Mouse (Mus musculus) megakaryocyte, embryonic 14.5 days (primary cell): ENCODE measurements around the gene Gata3.

ENCODE experiments used
- FLI1 ChIP-seq: IDR thresholded peaks from 2 replicates; pipeline ENCODE4 v1.6.1; 2012; ENCODE audit warnings: low read length, inconsistent platforms, mixed read lengths
- GATA1 ChIP-seq: IDR thresholded peaks from 3 replicates; pipeline ENCODE4 v1.6.1; 2012; ENCODE audit warnings: mixed read lengths, low read length, inconsistent platforms, borderline replicate concordance

DNA sequence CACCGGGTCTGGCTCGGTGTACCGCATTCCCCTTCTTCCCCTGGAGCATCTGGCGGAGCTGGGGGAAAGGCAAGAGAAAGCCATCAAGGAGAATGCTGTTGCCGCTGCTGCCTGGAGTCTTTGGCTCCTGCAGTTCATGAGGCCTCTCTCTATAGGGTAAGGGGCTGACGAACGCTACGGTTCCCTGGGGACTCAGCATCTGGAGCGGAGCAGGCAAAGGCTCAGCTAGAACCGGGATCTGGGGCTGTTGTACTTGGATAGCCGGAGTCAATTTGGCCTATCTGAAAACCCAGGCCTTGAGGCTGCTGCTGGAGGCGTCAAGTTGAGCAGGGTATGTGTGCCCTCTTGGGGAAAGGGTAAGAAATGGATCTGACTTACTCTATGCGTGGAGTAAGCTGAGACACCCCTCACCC is 8.2 kb downstream of the Gata3 start:
- TF ChIP-seq GATA1 (no peak), FLI1 (no peak)
